Mouse (Mus musculus) Muller cell, postnatal 12 days (primary cell): ENCODE measurements at regions not wholly inside any gene's neighbourhood (a gene's known extent, or its start where the extent isn't known, plus 50 kb on each side); places are given as distances from the start of the nearest gene placed in this dataset.

Source experiments
- DNase-seq: peaks from one replicate; pipeline ENCODE4 v3.0.0-alpha.2; 2015; ENCODE audit errors: inconsistent ontology term

DNA sequence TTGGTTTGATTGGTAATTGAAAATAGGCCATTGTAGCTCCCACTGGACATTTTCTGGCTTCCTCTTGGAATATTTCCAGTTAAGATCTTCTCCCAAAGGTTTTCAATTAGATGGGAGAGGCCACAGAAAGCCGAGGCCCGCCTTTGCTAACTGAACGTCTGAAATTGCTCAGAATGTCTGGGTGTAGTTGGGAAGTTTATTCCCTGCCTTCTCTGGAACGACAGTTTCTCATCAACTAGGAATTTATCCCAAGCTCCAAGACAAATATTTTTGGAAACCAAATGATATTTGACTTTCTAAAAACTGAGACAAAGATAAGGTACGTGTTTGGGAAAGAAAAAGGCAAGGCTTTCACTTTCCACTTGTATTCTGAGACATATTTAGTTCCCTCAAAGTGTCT, 414.4 kb downstream of the Ttll7 start:
- DNase-seq, result no peak

DNA sequence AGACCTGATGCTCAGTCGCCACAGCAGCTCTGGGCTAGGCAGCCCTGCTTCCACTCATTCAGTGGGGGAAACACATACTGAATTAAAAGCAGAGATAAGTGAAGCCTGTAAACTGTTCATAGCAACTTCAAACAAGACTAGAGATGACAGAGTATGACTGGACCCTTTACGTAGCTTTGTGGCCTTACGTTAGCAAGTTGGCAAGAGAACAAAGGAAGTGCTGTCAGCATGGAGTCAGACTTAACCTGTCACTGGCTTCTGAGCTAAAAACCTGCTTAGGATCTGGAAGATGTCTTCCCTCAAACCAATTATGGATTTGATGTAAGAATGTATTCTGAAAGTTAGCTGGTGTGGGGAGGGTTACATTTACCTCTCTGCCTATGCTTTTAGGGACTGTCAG, 421.3 kb downstream of the Ttll7 start:
- DNase-seq, result no peak

DNA sequence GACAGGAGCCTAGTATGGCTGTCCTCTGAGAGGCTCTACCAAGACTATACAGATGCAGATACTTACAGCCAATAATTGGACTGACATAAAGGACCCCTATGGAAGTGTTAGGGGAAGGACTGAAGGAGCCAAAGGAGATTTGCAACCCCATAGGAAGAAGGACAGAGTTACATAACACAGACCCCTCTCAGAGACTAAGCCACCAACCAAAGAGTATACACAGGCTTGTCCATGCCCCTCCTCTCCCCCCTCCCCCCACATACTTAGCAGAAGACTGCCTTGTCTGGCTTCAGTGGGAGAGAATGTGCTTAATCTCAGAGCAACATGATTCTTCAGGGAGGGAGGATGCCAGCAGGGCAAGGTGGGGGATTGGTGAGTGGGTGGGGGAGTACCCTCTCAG, 426.4 kb downstream of the Ttll7 start:
- no peak for DNase-seq

DNA sequence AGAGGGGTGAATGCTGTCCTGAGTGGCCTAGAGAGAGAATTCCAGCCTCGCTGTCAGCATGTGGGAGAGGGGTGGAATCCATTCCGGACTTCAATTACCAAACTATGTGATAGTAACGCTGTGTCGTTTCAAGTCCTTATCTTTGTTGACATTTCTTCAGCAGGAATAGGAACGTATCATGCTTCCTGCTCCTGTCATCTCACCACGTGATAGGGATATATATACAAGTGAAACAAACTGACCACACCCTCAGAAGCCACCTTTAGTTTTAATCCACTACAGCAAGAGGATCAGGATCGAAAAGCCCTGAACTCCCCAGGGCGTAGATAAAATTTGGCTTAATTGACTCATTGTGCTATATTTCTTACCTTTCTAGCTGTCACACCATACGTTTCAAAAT, 431.6 kb downstream of the Ttll7 start:
- no peak for DNase-seq

DNA sequence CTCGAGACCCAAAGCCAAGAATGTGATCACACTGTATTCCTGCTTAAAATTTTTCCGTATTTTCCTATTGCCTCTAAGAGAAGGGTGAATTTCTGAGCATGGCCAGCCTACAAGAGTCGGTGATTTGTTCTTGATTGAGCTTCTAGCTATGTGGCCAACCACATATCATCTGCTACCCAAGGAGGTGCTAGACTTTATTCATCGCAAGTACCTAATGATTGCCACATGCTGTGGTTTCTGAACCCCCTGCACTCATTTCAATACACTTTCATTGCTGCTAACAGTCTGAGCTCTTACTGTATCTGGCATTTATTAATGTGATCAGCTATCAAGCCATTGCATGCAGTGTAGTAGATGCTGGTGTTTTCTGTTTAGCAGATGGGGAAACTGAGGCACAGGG, 432.2 kb downstream of the Ttll7 start:
- no peak for DNase-seq

DNA sequence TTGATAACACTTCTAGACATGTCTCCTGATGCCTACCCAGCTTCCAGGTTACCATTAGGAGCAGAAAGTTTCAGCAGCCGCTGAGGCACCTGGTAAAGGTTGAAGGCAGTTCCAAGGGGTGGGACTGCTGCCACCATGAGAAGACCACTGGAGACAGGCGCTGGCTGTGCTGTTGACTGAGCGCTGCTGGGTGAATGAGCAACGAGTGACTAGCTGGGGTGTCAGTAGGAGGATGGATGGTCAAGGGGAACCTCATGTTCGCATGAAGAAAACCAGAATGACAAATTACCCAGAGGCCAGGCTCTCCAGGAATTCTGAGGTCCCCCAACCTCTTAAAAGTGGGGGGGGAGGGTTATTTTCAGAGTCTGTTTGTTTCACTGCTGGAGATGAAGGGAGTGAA, 433.3 kb downstream of the Ttll7 start:
- no peak for DNase-seq

DNA sequence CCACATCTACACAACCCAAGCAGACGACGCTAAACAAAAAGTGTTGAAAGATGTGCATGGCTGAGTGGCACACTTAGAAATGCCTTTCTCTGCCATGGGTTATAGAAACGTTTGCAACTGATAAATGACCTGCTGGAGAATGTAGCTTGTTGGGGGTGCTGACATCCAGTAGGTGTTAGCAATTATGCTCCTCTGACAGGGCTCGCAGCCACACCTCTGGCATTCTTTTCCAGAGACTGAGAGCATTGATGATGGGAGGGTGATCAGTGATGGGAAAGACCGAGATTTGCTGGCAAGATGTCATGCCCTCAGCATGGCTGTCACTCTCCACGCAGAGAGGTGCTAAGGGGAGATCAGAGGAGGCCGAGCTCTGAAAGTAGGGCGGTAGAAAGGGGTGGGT, 435.3 kb downstream of the Ttll7 start:
- no peak for DNase-seq

DNA sequence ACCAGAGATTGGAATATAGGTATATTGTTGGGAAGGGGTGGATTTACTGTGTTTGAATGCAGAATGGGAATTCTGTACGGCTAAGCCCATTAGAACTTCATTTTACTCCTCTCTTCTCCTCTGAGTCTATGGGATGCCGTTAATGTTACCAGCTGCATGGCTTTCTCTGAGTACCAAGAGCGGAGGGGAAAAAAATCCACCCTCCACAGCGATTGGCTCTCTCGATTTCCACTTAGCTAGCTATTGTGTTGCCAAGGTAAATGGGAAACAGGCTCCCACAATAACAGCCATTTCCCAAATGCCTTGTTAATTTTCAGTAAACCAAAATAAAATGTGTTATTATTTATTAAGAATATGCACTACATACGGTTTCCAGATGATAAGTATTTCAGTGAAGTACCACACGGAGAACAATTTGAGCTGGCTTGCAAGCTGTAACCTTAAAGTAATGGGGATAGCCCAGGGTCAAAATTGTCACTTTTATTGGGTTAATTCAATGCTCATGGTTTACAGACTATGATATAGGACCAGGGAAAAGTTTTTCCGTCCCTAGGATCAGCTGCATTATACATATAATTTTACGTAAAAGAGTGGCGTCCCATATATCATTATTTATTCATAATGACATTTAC, 439.6 kb downstream of the Ttll7 start:
- no peak for DNase-seq

DNA sequence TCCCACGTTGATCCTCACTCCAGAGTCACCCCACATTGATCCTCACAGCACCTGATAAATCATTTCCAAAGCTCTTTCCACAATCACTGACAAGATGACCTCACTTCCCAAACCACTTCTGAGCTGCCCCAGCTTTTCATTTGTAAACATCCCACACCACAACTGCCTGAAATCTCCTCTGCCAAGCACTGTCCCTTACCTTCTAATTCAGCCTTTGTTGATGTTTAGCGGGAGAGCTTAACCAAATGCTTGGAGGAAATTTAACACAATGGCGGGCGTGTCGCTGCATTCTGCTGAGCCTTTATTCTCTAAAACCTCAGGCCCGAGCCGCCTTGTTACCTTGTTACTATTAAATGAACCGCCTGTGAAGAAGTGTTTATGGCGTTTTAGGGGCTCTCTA, 445.9 kb downstream of the Ttll7 start:
- DNase-seq, result peak; percentile 17

DNA sequence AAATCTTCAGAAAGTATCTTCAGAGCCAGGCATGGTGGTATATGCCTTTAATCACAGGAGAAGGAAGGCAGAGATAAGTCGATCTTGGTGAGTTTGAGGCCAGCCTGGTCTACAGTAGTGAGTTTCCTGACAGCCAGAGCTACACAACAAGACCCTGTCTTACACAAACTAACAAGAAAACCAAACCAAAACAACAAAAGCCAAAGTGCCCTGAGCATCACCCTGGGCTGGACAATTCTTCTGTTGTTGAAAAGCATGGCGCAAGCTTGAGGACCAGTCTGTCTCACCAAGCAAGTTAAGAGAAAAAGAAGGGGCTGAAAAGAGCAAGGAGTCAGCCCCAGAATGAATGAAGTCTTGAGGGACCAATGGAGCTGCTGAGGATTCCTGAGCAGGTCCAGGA, 473.4 kb downstream of the Ttll7 start:
- DNase-seq, result no peak

DNA sequence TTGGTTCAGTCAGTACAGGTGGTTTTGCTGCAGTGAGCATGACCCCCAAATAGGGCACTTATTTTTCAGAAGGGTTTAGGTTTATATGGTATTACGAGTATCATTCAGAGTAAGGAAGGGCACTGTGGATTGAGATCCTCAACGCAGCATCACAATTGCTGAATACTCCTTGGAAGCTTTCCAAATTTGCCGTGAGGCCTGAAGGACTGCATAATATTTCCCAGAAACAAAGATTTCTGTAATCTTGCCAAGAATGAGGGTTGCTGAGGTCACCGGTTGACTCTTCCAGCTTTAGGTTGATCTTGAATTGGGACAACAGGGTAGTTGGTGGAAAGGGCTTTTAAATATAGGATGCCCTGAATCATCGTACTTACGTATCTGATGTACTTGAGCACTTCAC, 482.1 kb downstream of the Ttll7 start:
- DNase-seq, result no peak

DNA sequence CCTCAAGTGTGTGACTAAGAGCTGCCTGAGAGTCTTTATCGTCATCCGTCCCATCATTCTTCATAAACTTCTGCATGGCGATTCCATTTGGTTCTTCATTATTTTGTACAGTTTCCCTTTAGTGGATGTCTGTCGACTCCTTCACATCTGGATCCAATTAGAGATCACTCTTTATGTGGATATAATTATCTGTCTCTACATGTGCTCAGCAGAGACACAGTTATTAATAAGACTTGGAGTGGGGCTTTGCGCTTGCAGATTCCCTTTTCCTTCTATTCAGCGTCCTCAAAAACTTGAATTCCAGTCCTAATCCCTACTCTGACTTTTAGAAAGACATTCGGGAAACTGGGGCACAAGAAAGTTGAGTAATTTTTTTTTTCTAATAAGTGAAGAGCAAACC, 483.1 kb downstream of the Ttll7 start:
- no peak for DNase-seq

DNA sequence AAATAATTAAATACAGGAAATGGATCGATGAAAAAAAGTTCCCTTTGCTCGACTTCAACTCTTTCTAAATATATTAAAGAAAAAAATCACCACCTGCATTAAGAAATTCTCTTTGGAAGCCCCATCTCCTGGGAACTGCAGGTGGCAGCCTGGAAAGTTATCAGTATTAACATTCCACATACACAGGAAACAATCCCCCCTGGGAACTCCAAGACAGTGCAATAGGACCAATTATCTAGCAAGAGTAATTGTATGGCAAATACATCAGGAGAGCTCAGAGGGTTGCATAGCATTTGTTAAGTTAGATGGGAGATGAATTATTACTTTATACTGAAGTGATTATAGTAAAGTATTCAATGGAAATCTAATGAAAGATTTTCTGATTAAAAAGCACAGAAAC, 487.3 kb downstream of the Ttll7 start:
- no peak for DNase-seq

DNA sequence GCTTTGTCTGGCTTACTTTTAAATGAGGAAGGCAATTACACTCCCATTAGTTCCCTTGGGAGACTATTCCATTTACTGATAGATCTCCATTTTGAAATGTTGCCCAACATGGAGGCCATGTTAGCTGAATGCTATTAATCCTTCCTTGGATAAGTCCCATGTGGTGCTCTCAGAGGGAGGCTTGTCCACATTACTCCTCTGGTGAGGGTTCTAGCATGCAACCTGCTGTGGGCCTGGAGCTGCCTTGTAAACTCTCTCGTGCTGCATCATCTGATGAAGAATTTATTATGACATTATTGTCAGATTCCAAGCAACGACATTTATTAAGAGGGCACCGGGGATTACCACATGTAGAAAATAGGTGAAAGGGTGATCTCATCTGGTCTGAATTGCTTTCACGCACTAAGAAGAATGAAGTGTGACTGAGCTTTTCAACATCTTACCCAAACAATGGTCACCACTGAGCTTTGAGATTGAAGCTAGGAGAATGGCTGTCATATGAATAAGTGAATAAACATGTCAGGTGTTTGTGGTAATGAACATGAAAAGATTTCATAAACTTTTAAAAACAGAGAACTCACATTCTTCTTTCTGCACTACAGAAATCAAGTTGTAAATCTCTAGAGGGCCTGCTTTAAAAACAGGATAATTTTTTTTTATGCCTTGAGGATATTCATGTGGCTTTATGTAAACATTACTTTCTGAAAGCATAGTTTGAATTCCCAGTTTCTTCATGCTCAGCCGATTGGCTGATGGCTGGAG, 495.3 kb downstream of the Ttll7 start:
- peak; percentile 40 for DNase-seq

DNA sequence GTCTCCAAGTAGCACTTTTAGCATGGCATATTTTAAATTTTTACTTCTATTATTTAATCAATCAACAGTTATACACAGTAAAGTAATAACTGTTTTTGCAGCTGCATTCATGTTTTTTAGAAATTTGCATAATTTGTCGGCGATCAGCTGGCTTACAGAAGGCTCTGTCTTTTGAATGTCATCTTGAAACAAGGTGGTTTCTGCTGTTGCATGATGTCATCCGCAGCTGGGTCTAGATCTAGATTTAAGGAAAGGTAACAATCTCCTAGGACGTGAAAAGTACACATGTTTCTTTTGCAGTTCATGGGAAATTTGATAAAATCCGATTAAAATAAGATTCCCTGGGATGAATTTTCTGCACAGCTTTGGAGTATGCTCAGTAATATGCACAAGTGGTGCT, 534.9 kb downstream of the Ttll7 start:
- DNase-seq, result no peak

DNA sequence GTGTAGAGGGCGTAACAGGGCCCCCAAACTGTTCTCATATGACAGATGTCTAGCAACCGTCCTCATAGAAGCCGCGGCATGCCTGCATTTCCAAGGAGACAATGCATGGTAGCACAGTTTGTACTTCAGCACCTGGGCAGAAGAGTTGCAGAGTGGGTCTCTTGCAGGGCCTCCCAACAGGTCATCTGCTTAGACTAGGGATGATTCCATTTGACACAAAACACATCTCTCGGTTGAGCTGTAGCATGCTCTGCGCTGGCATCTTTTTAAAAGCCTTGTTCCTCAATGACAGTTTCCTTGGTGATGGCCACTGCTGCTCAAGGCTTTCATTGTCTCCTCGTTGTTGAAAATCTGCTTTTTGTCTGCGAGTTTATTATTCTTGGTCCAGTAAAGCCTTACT, 546.1 kb downstream of the Ttll7 start:
- DNase-seq, result no peak

DNA sequence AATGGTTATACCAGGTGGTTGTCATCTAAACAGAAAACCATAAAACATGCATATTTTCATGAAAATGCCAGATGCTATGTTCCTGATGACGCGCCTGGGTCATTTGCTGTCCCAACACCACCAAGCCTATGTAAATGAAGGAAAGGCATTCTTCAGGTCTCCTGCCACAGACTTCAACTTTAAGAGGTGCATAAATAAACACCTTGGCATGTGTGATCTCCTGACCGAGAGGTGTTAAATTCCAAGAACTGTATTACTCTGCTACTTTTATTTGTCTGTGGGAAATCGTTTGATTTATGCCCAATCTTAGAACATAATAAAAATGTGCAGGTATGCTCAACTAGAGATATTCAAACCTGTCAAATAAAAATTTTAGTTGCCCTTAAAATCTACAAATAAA, 560.1 kb downstream of the Ttll7 start:
- no peak for DNase-seq

DNA sequence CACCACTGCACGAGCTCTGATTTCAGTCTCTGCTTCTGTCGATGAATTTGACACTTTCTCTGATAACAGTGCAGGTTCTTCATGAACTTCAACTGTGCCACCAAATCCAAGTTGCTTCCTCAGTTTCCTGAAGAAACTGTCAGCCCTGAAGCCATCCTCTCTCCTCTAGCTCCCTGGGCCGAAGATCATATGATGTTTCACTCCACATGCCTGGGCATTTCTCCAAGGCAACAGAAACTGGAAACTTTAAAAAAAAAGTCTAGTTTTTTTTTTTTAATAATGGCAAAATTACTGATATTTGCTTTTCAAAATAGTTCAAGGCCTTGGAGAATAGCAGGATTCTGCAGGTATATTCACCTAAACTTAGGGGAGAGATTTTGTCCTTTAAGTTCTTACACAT, 564.8 kb downstream of the Ttll7 start:
- no peak for DNase-seq

DNA sequence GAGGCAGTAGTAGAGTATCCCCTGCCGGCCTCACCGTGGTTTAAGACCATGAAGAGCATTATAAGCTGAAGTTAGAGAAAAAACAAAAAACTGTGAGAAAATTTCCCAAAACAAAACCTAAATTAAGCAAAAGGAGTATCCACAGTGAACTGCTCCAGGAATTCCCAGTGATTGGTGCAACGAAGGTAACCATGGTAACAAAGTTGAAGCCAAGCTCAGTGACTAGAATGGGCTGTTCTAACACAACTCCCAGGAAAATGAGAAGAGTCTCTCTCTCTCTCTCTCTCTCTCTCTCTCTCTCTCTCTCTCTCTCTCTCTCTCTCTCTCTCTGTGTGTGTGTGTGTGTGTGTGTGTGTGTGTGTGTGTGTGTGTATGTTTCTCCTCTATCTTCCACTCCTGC, 567.0 kb downstream of the Ttll7 start:
- DNase-seq, result no peak

DNA sequence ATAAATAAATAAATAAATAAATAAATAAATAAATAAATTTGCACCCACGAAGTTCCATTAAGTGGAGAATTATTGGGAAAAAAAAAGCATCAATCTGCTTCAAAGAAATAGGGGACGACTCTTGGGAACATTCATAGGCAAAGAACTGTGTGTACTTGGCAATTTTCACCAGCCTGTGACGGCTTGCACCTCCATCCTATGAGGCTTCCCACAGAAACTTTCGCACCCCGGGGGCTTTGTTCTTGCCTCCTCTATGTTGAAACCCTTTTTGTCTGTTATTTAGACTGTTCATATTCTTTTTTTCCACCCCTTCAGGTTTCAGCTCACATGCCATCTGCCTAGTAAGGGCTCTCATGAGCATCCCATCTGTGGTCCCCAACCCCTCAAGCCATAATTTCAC, 570.0 kb downstream of the Ttll7 start:
- DNase-seq, result no peak

DNA sequence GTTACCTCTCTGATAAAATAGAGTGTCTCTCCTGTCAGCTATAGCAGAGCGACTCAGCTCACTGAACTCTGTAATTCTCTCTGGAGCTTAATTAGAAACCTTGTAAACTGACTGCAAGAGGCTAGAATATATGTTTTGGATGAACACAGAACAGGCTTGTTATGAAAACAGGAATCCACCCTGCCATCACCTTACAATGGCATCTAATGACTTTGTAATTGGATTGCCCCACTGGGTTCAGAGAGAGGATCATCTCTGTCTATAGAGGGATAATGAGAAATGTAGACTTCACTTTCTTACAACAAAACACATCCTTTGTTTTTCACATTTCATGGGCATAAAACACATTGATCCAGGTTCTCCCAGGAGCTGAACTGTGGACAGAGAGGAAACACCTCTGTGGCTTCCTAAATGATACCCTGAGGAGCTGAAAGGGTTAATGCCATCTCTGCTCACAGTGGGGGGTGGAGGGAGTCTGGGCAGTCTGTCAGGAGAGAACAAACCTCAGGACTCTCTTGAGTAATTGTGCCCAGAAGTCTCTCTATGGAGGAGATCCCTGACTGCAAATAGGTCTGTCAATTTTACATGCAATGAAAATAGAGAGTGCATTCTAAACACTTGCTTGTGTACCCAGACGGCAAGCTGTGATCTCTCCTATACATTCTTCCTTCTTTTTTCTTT, 571.9 kb downstream of the Ttll7 start:
- DNase-seq, result no peak

DNA sequence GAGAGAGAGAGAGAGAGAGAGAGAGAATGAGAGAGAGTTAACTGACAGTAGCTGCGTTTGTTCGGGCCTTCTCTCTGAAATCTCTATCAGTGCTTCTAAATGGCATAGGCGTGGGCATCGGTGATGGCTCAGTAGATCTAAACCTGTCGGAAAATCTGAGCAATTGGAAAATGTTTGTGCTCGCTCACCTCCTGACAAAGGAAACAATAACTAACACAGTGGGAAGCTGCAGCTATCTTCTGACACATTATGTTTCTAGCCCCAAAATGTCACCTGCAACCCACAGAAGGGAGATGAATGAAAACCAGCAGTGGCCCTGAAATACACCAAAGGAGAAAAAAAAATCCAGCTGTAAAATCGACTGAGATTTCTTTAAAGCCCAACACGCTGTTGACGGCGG, 576.7 kb downstream of the Ttll7 start:
- no peak for DNase-seq
